Mouse (Mus musculus) lung, adult 2 months (tissue): ENCODE results near the gene Wdr60.

Experiments
- CTCF ChIP-seq: fragments of 200-500 bp; IDR thresholded peaks from 2 replicates; pipeline ENCODE4 v1.5.1; 2011; ENCODE audit warnings: mild to moderate bottlenecking, low read length, control low read depth; ENCODE audit not compliant: insufficient read depth
- POLR2A ChIP-seq: fragments of 200-500 bp; IDR thresholded peaks from 2 replicates; pipeline ENCODE4 v1.6.1; 2011; ENCODE audit warnings: low read depth, mild to moderate bottlenecking, control low read depth, low read length, borderline replicate concordance; ENCODE audit errors: extremely low read depth

DNA sequence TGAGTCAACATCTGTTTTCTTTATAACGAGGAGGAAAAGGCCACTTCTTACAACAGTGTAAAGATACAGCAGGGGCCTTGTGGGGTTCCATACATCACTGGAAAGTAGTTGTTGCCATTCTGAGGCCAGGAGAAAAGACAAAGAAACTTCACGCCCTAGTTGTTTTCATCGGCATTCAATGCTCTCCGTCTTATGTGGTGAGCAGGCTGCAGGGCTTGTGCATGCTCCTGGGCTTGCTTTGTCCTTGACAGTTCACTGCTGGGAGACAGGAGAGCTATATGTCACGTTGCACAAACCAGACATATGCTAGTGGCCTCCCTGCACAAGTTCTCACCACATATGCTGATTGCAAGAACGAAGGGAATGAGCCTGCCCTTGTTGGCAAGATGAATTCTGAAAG, 68.9 kb downstream of the Wdr60 start:
- TF ChIP-seq POLR2A (no peak), CTCF (no peak)
